Mouse (Mus musculus): ENCODE data around the gene Cbr4. TPM values are rescaled to one million over a fixed set of nuclear protein-coding genes. Genes with fewer than 3 reads are reported as not detected.

Cbr4 gene
- polyA plus RNA-seq, 2 experiments = 7.8 to 25.5 TPM

DNA sequence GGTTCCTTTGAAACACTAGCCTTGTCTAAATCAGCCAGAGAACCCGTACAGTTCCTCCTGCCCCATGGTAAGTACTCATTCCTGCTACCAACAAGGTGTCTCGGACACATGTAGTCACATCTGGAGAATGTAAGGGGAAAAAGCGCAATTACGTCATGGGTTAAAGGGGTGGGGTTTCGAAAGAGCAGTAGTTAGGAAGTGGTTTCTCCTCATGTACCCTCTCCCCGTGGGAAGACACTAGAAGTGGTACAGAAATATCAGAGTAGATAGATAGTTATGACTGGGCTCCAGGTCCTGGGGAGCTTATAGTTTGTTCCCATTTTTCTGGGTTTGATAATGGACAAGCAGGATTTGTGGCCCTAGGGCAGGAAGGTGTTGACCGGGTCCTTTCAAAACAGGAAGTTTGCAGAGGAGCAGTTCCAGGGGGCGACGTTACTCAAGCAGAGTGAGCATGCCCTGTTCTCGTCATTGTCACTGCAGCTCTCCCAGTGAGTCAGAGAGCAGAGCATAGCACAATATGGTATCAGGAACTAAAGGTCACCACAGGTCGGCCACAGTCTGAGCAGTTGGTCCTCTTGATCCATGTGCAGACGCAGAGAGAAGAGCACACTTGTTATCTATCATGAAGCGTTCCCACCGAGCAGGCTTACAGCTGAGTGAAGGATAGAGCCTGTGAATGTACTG lies 30.1 kb downstream of the Cbr4 start:
- no peak overlapping the region for H3K9ac ChIP-seq (replicated peaks)
- H3K27me3 ChIP-seq (ENCODE audit: control insufficient read depth, insufficient read depth, low read length) = no peaks in the 10 kb centered on the region
- H3K36me3 ChIP-seq (replicated peaks; ENCODE audit: control insufficient read depth, insufficient read depth, low read depth) = no peaks in the 10 kb centered on the region
- no peaks in the 10 kb centered on the region for H3K9me3 ChIP-seq (ENCODE audit: control insufficient read depth, low read length)
- H3K4me1 ChIP-seq (replicated peaks; ENCODE audit: control insufficient read depth in 2 of 2, insufficient read depth in 2 of 2, low read length in 1 of 2) = no peaks in the 10 kb centered on the region
- 35% methylated on average over 14 of the region's 14 CpGs for WGBS (ENCODE audit: insufficient replicate concordance)
- peak in 1 of 3 experiments; percentile 17 for DNase-seq (ENCODE audit: low read depth in 3 of 3, low spot score in 3 of 3)
- H3K4me2 ChIP-seq (ENCODE audit: low read depth) = no peak overlapping the region
- no peak overlapping the region for H3K27ac ChIP-seq
- ATAC-seq (ENCODE audit: insufficient read depth) = 0 out of 2 replicates have a peak, but pooled peaks have one; percentile 15
- no peak overlapping the region for H3K4me3 ChIP-seq (ENCODE audit: insufficient read depth in 1 of 2, low read depth in 2 of 2, low read length in 2 of 2)
- TF ChIP-seq CTCF (IDR thresholded peaks at IDR 0.05; ENCODE audit: low read depth) (no peak), EP300 (IDR thresholded peaks at IDR 0.05; ENCODE audit: low read depth) (no peak)

DNA sequence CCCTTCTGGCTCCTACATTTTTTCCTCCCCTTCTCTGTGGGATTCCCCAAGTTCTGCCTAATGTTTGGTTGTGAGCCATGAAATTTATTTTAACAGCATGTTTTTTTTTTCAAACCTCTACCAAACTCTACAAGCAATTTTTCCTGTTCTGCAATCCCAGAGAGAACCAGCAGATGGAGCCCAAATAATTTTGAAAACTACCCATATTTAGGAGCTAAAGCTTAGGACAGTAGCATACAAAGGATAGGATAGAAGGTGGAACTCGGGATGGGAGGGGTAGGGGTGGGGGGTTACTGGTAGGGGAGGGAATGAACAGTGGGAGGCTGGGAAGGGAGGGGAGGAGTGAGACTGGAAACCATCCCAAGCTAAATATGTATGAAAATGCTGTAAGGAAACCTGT lies 34.6 kb downstream of the Cbr4 start:
- no peak overlapping the region for H3K9ac ChIP-seq (replicated peaks)
- WGBS (ENCODE audit: insufficient replicate concordance) = 0% methylated on average over 1 of the region's 1 CpGs
- TF ChIP-seq EP300 (IDR thresholded peaks at IDR 0.05; ENCODE audit: low read depth) (no peak), CTCF (IDR thresholded peaks at IDR 0.05; ENCODE audit: low read depth) (no peak)
- ATAC-seq (ENCODE audit: insufficient read depth) = no peak
- H3K4me2 ChIP-seq (ENCODE audit: low read depth) = no peak overlapping the region
- H3K27me3 ChIP-seq (ENCODE audit: control insufficient read depth, insufficient read depth, low read length) = no peaks in the 10 kb centered on the region
- H3K4me3 ChIP-seq (ENCODE audit: insufficient read depth in 1 of 2, low read depth in 2 of 2, low read length in 2 of 2) = no peak overlapping the region
- H3K27ac ChIP-seq = no peak overlapping the region
- H3K36me3 ChIP-seq (replicated peaks; ENCODE audit: control insufficient read depth, insufficient read depth, low read depth) = no peaks in the 10 kb centered on the region
- no peaks in the 10 kb centered on the region for H3K9me3 ChIP-seq (ENCODE audit: control insufficient read depth, low read length)
- no peak for DNase-seq (ENCODE audit: low read depth in 3 of 3, low spot score in 3 of 3)
- H3K4me1 ChIP-seq (replicated peaks; ENCODE audit: control insufficient read depth in 2 of 2, insufficient read depth in 2 of 2, low read length in 1 of 2) = no peaks in the 10 kb centered on the region

DNA sequence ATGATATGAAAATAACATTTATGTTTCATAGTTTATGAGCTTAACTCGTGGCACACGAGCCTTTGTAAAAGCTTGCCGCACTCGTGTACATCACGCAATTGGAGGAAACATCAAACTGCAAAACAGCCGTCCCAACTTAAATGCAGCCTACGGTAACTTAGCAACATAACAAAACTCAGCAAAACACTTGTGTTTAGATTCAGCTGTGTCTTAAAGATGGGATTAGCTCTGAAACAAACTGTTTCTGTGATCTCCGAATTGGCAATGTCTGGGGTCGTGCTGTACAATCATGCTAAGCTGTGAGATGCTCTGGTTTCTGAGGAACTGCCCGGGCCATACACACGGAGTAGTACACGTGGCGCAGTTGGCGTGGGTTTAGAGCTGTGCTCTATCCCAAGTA lies 39.5 kb downstream of the Cbr4 start:
- 76% methylated on average over 14 of the region's 14 CpGs for WGBS (ENCODE audit: insufficient replicate concordance)
- Histone ChIP-seq H3K9me3 (ENCODE audit: control insufficient read depth, low read length) (no peaks in the 10 kb centered on the region), H3K4me2 (ENCODE audit: low read depth) (no peak overlapping the region), H3K4me1 (replicated peaks; ENCODE audit: control insufficient read depth in 2 of 2, insufficient read depth in 2 of 2, low read length in 1 of 2) (0 out of 4 replicates have a peak, but pooled peaks cover 0 to 3% of the 10 kb centered on the region in 2 experiments), H3K9ac (replicated peaks) (no peak overlapping the region), H3K36me3 (replicated peaks; ENCODE audit: control insufficient read depth, insufficient read depth, low read depth) (no peaks in the 10 kb centered on the region), H3K27ac (no peak overlapping the region), H3K27me3 (ENCODE audit: control insufficient read depth, insufficient read depth, low read length) (no peaks in the 10 kb centered on the region), H3K4me3 (ENCODE audit: insufficient read depth in 1 of 2, low read depth in 2 of 2, low read length in 2 of 2) (no peak overlapping the region)
- TF ChIP-seq CTCF (IDR thresholded peaks at IDR 0.05; ENCODE audit: low read depth) = no peak
- no peak for TF ChIP-seq EP300 (IDR thresholded peaks at IDR 0.05; ENCODE audit: low read depth)
- ATAC-seq (ENCODE audit: insufficient read depth) (no peak), DNase-seq (ENCODE audit: low read depth in 3 of 3, low spot score in 3 of 3) (no peak)

DNA sequence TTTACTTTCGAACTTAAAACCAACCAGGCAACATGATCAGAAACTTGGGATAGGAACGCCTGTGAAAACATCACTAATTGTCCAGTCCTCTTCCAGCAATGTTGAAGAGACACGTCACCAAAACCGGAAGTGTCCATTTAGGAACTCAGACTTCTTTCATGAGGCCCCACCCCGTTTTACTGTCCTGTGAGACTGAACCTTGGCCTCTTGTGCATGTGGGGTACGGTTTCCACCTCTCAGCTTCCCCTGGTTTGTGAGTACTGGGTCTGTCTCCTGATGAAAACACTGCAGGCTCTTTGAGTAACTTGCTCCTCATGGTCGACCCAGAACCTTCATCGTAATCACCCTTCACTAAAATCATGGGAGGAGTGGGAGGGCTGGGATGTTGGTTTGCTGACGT lies 40.7 kb downstream of the Cbr4 start:
- H3K27me3 ChIP-seq (ENCODE audit: control insufficient read depth, insufficient read depth, low read length) = no peaks in the 10 kb centered on the region
- no peak for DNase-seq (ENCODE audit: low read depth in 3 of 3, low spot score in 3 of 3)
- H3K4me2 ChIP-seq (ENCODE audit: low read depth) = no peak overlapping the region
- 0 out of 4 replicates have a peak, but pooled peaks cover 0 to 3% of the 10 kb centered on the region in 2 experiments for H3K4me1 ChIP-seq (replicated peaks; ENCODE audit: control insufficient read depth in 2 of 2, insufficient read depth in 2 of 2, low read length in 1 of 2)
- H3K9ac ChIP-seq (replicated peaks) = no peak overlapping the region
- no peak for ATAC-seq (ENCODE audit: insufficient read depth)
- 62% methylated on average over 9 of the region's 9 CpGs for WGBS (ENCODE audit: insufficient replicate concordance)
- H3K36me3 ChIP-seq (replicated peaks; ENCODE audit: control insufficient read depth, insufficient read depth, low read depth) = no peaks in the 10 kb centered on the region
- H3K9me3 ChIP-seq (ENCODE audit: control insufficient read depth, low read length) = no peaks in the 10 kb centered on the region
- H3K27ac ChIP-seq = no peak overlapping the region
- no peak for TF ChIP-seq CTCF (IDR thresholded peaks at IDR 0.05; ENCODE audit: low read depth)
- no peak for TF ChIP-seq EP300 (IDR thresholded peaks at IDR 0.05; ENCODE audit: low read depth)
- no peak overlapping the region for H3K4me3 ChIP-seq (ENCODE audit: insufficient read depth in 1 of 2, low read depth in 2 of 2, low read length in 2 of 2)

DNA sequence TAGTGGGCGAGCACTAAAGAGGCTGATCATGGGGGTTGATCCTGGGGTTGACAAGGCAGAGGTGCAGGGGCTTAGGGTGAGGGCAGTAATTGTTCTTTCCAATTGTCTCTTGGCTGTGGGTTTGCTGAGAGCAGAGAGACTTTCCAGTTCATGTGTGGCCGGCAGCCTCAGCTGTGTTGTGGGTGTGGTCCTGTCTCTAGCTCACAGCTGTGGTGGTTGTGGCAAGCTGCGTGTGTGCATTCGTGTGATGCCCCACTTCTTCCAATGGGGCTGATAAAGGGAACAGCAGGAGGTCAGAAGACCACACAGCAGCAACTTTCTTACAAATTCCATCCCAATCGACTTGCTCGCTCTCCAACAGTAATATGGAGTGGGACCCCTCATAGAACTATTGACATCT lies 41.1 kb downstream of the Cbr4 start:
- H3K4me2 ChIP-seq (ENCODE audit: low read depth) = no peak overlapping the region
- TF ChIP-seq EP300 (IDR thresholded peaks at IDR 0.05; ENCODE audit: low read depth) (no peak), CTCF (IDR thresholded peaks at IDR 0.05; ENCODE audit: low read depth) (no peak)
- no peak overlapping the region for H3K9ac ChIP-seq (replicated peaks)
- H3K27me3 ChIP-seq (ENCODE audit: control insufficient read depth, insufficient read depth, low read length) = no peaks in the 10 kb centered on the region
- H3K9me3 ChIP-seq (ENCODE audit: control insufficient read depth, low read length) = no peaks in the 10 kb centered on the region
- WGBS (ENCODE audit: insufficient replicate concordance) = 37% methylated on average over 6 of the region's 6 CpGs
- no peak for DNase-seq (ENCODE audit: low read depth in 3 of 3, low spot score in 3 of 3)
- no peak for ATAC-seq (ENCODE audit: insufficient read depth)
- H3K4me1 ChIP-seq (replicated peaks; ENCODE audit: control insufficient read depth in 2 of 2, insufficient read depth in 2 of 2, low read length in 1 of 2) = 0 out of 4 replicates have a peak, but pooled peaks cover 0 to 3% of the 10 kb centered on the region in 2 experiments
- H3K36me3 ChIP-seq (replicated peaks; ENCODE audit: control insufficient read depth, insufficient read depth, low read depth) = no peaks in the 10 kb centered on the region
- H3K4me3 ChIP-seq (ENCODE audit: insufficient read depth in 1 of 2, low read depth in 2 of 2, low read length in 2 of 2) = no peak overlapping the region
- no peak overlapping the region for H3K27ac ChIP-seq

Measured in liver, embryonic 14.5 days (tissue).